Mouse (Mus musculus) ES-Bruce4 (cell line): Measurements from ENCODE around the gene Gm10800. TPM values are rescaled to one million over a fixed set of nuclear protein-coding genes. Genes with fewer than 3 reads are reported as not detected.
"Not testable (repeated sequence)": the region's sequence is repeated elsewhere in the genome, so short reads cannot be mapped to it uniquely, and the experiment has no call there.

Experiments used
- H3K27ac ChIP-seq: 2 replicates; pipeline ENCODE4 v1.5.1; 2012; ENCODE audit warnings: low read length, inconsistent platforms; ENCODE audit not compliant: insufficient read depth
- H3K27me3 ChIP-seq: 2 replicates; pipeline ENCODE4 v1.6.1; 2012; ENCODE audit warnings: mild to moderate bottlenecking, low read length, inconsistent platforms; ENCODE audit not compliant: control insufficient read depth, poor library complexity, insufficient read depth, severe bottlenecking
- H3K36me3 ChIP-seq: 2 replicates; pipeline ENCODE4 v1.6.1; 2012; ENCODE audit warnings: inconsistent platforms, mild to moderate bottlenecking, low read length, moderate library complexity; ENCODE audit not compliant: control insufficient read depth, poor library complexity, insufficient read depth, severe bottlenecking
- H3K4me1 ChIP-seq: one replicate; pipeline ENCODE4 v1.8.1; 2011; ENCODE audit warnings: low read length; ENCODE audit not compliant: control insufficient read depth, insufficient read depth
- H3K4me3 ChIP-seq: 2 replicates; pipeline ENCODE4 v1.5.1; 2011; ENCODE audit warnings: low read depth, mild to moderate bottlenecking, low read length
- H3K9ac ChIP-seq: 2 replicates; pipeline ENCODE4 v1.6.1; 2012; ENCODE audit warnings: low read depth, mild to moderate bottlenecking, inconsistent platforms; ENCODE audit not compliant: poor library complexity, severe bottlenecking
- H3K9me3 ChIP-seq: replicated peaks from 2 replicates; pipeline ENCODE4 v1.6.1; 2012; ENCODE audit warnings: mild to moderate bottlenecking, low read length, inconsistent platforms; ENCODE audit not compliant: control insufficient read depth, poor library complexity, insufficient read depth, severe bottlenecking
- CTCF ChIP-seq: IDR thresholded peaks from one replicate; pipeline ENCODE4 v1.8.1; 2011; ENCODE audit warnings: low read depth, low read length
- EP300 ChIP-seq: IDR thresholded peaks from 2 replicates; pipeline ENCODE4 v1.6.1; 2011; ENCODE audit warnings: low read depth, low read length; ENCODE audit not compliant: insufficient read depth
- POLR2A ChIP-seq: IDR thresholded peaks from one replicate; pipeline ENCODE4 v1.8.1; 2011; ENCODE audit warnings: low read length; ENCODE audit not compliant: insufficient read depth
- polyA plus RNA-seq: library from polyadenylated mRNA; stranded (reverse); fragments of >200 nt; gene quantifications from 2 replicates; pipeline ENCODE4 v1.2.4, GENCODE M21; 2011; ENCODE audit warnings: low read depth; ENCODE audit not compliant: missing spikeins, insufficient read depth, insufficient read length

The Gm10800 gene
- 52.4 and 67.0 TPM in 2 replicates for polyA plus RNA-seq

DNA sequence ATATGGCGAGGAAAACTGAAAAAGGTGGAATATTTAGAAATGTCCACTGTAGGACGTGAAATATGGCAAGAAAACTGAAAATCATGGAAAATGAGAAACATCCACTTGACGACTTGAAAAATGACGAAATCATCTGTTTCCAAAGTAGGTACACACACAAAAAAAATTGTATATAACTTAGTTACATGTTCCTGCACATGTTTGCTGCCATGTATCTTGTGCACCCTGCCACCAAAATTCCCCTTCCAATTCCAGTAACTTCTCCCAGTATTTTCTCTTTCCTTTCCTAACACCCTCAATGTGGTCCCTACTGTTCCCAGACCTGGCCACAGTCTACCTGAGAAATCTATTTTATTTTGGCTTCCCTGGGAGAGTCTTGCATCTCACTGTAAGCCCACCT is at the start of gene Gm10800:
Gm10800 (minus strand) TSS at position 101 of the 400 bp plus-strand sequence.
- H3K27ac ChIP-seq, H3K4me3 ChIP-seq, H3K9me3 ChIP-seq, H3K9ac ChIP-seq, H3K27me3 ChIP-seq, H3K4me1 ChIP-seq, H3K36me3 ChIP-seq: not testable (repeated sequence)

DNA sequence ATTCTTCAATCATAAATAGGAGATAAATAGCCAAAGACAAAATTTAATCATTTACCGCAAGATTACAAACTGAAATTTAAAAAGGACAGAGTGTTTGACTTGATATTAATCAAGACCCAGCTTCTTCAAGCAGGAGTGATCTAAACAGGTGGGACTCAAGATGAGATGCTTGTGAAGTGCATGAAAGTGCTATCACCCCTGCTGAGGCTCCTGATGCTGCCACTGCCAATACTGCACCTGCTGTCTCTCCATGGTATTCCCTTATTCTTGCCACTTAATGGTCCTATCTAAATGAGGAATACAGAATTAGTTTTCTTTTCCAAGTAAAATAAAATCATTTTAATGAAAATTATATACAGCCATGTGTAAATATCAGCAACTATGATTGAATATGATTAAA is 30.4 kb upstream of the Gm10800 start:
- Histone ChIP-seq H3K4me3 (no peak overlapping the region), H3K4me1 (no peaks in the 10 kb centered on the region), H3K9me3 (no peaks in the 10 kb centered on the region), H3K36me3 (no peaks in the 10 kb centered on the region), H3K9ac (no peak overlapping the region), H3K27ac (no peak overlapping the region), H3K27me3 (no peaks in the 10 kb centered on the region)
- TF ChIP-seq CTCF = no peak
- no peak for TF ChIP-seq EP300
- TF ChIP-seq POLR2A = no peak

DNA sequence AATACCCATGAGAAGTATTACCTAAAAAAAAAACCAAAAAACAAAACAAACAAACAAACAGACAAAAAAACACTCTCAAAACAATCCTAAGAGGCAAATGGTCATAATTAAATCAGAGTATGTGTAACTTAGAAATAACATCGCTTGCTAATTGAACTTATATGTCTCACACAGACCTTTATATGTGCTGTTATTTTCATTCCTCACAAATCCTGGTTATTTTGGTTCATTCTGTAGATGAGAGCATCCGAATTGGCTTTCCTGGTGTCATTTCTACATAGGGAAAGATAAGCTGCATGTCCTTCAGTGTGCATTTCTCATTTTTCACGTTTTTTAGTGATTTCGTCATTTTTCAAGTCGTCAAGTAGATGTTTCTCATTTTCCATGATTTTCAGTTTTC is 5.2 kb downstream of the Gm10800 start, which contains the start of gene Gm10801:
Gm10801 (plus strand) TSS at position 301 of the 400 bp plus-strand sequence.
- not testable (repeated sequence) for H3K27ac ChIP-seq, H3K4me1 ChIP-seq, H3K9me3 ChIP-seq, H3K9ac ChIP-seq, H3K27me3 ChIP-seq, H3K36me3 ChIP-seq, H3K4me3 ChIP-seq

Other genes with a start within 250 kb of the Gm10800 start
- 16.7 and 18.3 TPM in 2 replicates for gene Gm10801, start 5.1 kb downstream of the Gm10800 start, polyA plus RNA-seq